Mouse (Mus musculus) embryonic fibroblast, embryonic 13.5 days (primary cell): Measurements from ENCODE around the gene Grin2a.

Experiments
- CTCF ChIP-seq: IDR thresholded peaks from 2 replicates; pipeline ENCODE4 v1.5.1; 2011; ENCODE audit warnings: mild to moderate bottlenecking, control low read depth, low read length, moderate library complexity, borderline replicate concordance; ENCODE audit not compliant: insufficient read depth
- POLR2A ChIP-seq: IDR thresholded peaks from 2 replicates; pipeline ENCODE4 v1.6.1; 2011; ENCODE audit warnings: low read depth, mild to moderate bottlenecking, control low read depth, low read length, moderate library complexity

GRCm38 (mm10) chr16:9533564-9534332, 461.6 kb downstream of the Grin2a start:
- TF ChIP-seq CTCF (no peak), POLR2A (no peak)
